Mouse (Mus musculus) erythroid progenitor cell, adult 5-6 weeks (primary cell): ENCODE measurements around the gene Tppp. TPM values are rescaled to one million over a fixed set of nuclear protein-coding genes. Genes with fewer than 3 reads are reported as not detected.
"Not testable (repeated sequence)": the region's sequence is repeated elsewhere in the genome, so short reads cannot be mapped to it uniquely, and the experiment has no call there.

ENCODE experiments used
- ATAC-seq: replicated peaks from 2 replicates; pipeline ENCODE4 v1.8.0; 2016; ENCODE audit warnings: moderate number of reproducible peaks, mild to moderate bottlenecking, moderate TSS enrichment, inconsistent platforms; ENCODE audit not compliant: poor library complexity, low FRiP score, severe bottlenecking
- total RNA-seq, 2 experiments: library from RNA; stranded (forward) in 1 of 2; stranded (reverse) in 1 of 2; fragments of 150-400 nt in 1 of 2; fragments of 186-747, 209-891 nt in 1 of 2; gene quantifications; 2 replicates each; pipeline versions ENCODE4 v1.2.3 to v1.2.4; 2015 to 2017; ENCODE audit warnings: low replicate concordance in 2 of 2

Gene Tppp
- total RNA-seq (2015; ENCODE audit: low replicate concordance) = 0.36 and 0.42 TPM in 2 replicates
- 0.08 and 1.0 TPM in 2 replicates for total RNA-seq (2017; ENCODE audit: low replicate concordance)

DNA sequence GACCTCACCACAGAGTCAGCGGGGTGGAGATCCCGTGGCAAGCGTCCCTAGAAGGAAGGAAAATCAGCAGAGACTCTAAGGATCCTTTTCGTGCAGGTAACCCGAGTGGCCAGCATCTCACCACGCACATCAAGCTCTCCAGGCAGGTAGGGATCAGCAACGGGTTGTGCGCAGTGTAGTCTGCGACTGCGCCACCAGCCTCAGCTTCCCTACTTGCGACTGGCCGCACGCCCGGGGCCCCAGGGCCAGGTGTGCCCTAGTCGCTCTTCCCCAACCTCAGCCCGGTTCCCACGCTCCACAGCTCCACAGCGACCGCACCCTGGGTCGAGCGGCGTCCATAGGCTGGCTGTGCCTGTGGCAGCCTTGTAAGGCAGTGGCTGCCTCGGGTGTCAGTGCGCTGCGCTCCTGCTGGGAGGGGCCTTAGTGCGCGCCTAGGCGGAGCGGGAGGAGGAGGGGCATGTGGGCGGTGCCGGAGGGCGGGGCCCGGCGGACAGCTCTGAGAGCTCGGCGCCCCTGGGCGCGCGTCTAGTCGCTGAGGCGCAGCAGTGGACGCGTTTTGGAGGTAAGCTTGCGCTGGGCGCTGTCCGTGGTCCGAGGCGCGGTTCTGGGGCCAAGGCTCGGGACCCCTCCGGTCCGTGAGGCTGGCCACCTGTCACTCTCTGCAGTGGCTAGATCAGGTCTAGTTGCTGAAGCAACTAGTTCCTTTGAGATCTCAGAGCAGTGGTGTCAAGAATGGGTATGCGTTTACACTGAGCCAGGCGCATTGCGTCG lies at the start of gene Tppp:
TSS of gene Tppp (plus strand) at position 460 of the 771 bp plus-strand sequence.
- ATAC-seq = peak; percentile 96

DNA sequence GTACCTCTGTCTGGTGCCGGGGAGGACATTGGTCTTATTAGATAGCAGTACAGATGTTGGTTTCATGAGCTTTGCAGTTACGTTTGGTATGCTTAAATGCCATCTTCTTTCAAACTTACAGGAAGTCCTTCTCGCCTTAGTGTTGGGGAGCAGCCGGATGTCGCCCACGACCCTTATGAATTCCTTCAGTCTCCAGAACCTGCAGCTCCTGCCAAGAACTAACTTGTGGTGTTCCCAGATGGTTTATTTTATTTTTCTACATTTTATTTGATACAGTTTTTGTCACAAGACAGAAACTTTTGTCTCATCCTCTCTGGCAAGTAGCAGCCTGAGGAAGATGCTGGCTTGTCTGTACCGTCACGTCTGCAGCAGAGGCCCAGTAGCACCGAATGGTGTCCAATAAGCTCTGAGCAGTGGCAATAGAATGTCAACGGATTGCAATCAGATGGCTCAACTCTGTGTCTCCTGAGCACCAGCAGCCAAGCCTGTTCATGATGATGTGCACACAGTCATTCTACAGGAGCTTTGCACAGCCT lies 49.0 kb upstream of the Tppp start:
- no peak for ATAC-seq

DNA sequence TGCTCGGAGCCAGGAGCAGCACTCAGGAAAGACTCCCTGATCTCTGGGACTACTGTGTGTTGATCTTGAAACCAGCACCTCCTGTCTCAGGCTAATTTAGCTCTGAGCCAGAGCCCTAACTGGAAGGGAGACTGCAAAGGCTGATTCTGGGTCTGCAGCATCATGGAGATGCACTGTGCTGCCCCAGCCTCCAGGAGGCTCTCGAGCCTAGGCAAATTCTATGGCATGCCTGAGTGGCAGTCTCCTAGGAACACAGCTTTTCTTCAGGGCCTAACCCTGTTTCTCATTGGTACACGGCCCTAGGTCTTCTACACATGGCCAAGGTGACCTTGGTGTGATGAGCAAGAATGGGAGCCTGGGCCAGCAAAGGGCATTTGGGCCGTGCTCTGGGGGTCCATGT lies 48.0 kb upstream of the Tppp start:
- no peak for ATAC-seq

- no peak for ATAC-seq
Observed at GRCm38 (mm10) chr13:73963551-73963950, 45.7 kb upstream of the Tppp start, which contains the start of gene Zdhhc11. Gene Zdhhc11 (plus strand): TSS chr13:73963851.

DNA sequence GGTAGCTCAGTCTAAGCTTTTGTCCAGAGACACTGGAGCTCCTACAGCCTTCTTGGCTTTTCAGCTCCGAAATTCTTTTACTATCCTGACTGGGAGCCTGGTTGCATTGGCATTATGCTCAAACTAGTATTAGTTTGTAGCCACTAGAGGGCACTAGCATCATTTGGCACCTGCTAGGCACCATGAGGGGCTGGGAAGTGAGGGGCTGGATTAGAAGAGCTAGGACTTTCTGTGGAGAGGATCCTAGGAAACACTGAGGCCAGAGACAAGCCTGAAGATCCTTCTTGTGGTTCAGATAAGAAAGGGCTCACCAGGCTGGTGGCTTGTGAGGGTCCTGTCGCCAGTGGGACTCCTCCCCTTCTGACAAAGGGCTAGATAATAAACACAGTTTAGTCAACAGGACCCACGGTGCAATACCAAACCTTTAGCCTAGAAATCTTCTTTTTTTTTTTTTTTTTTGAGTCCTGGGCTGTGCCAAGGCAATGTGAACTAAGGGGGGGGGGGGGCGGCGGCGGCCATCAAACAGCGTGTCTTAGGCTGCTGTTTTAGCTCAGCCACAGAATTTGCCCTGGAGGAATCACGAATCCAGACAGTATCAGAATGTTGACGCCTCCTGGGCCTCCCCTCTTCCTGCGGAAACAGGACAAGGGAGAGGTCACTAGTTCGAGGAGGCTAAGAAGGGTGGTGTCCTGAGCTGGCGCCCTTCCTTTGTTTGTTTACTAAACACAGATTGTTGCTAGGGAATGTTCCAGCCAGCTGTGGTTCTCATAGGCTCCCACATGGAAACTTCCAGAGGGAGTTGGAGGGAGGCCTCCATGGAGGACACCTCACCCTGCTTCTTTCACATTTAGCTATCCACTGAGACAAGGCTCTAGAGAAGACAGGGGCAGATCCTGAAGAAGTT lies 38.4 kb upstream of the Tppp start:
- no peak for ATAC-seq

DNA sequence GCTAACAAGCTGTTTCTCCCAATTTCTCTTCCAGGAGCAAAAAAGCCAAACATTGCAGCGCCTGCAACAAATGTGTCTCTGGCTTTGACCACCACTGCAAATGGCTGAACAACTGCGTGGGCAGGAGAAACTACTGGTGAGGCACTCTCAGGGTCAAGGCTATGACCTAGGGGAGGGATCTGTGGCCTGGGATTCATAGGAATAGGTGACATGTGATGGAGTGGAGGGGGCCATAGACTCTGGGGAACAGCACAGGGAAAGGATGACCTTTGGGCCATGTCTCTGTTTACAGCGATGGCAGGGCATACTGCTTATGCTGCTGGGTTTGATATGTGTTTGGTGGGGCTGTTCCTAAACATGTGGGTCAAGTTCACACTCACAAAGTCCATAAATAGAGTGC lies 34.7 kb upstream of the Tppp start:
- no peak for ATAC-seq

DNA sequence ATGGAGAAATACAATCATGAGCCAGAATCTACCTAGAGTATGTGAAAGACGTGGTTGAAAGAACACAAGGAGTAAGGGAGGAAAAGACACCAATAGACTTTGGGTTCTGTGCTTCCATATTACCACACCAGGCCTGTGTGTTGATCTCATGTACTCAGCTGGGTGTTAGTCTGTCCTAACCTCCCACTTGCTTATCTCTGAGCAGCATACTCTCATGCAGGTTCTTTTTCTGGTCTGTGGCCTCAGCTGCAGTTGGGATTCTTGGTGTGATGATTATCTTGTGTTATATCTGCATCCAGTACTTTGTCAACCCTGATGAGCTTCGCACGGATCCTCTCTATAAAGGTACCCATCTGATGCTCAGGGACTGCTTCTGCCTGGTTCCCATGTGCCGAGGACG lies 32.3 kb upstream of the Tppp start:
- ATAC-seq = no peak

DNA sequence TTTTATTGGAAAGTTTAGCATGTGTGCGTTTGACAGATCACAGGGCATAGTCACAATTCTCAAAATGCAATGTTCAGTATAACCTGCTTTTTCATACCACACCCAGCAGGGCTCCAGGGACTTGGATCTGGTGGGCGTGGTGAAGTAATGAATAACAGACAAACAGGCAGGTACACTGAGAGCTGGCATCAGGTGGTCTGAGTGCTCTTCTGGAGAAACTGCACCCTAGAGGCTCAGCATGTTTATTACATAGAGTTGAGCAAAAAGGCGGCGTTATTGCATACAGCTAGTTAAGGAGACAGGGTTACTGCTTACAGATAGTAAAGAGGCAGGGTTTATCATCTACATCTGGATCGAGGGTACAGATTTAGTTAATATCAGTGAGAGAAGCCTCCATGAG lies 18.9 kb upstream of the Tppp start:
- ATAC-seq = 0 out of 2 replicates have a peak, but pooled peaks have one; percentile 31

DNA sequence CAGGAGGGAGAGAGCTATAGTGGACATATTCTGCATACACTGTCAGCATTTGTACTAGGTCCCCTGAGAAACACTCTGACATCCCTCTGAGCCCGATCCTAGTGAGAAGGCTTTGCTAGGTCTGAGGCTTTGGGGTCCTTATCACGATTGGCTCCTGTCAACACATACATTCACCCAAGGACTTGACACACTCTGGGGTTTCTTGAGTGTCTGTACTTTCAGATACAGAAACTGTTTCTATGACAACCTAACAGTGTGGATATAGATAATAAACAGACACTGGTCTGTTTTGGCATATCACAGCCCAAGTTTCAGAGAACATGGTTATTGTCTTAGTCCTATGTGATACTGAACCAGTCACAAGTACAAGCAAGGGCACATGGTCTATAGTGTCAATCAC lies 18.4 kb upstream of the Tppp start:
- ATAC-seq = peak; percentile 48

GRCm38 (mm10) chr13:73991267-73991666 lies 17.9 kb upstream of the Tppp start:
- ATAC-seq = no peak

- no peak for ATAC-seq
Observed at GRCm38 (mm10) chr13:73996456-73996855, 12.8 kb upstream of the Tppp start.

DNA sequence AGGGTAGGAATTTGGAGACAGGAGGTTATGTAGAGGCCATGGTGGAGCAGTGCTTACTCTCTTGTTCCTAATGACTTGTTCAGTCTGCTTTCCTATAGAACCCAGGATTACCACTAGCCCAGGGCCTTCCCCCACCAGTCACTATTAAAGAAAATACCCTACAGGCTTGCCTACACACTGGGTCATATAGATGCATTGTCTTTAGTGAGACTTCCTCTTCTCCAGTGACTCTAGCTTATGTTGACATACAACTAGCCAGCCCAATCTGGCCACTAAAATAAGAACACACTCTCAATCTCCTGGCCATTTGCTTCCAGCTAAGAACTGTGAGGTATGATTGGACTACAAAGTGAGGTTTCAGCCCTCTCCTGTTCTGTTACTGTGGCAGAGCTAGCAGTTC lies 8.7 kb upstream of the Tppp start:
- ATAC-seq = no peak

DNA sequence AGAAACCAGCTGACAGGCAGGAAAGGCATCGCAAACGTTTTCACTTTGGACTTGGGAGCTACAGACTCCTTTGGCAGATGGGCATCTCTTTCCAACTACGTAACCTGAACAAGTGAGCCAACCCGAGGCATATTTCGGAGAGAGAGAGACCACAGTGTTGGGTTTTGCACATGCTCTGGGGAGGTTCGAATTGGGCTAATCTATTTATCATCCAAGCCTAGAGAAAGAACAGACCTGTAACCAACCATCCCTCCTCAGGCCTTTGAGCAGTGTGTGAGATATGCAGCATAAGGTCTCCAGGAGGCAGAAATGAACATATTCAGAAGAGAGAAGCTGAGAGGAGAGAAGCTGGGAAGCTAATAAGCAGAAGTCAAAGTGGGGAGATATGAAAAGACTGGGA lies 8.2 kb upstream of the Tppp start:
- ATAC-seq = no peak

GRCm38 (mm10) chr13:74001492-74001891 lies 7.7 kb upstream of the Tppp start:
- no peak for ATAC-seq

DNA sequence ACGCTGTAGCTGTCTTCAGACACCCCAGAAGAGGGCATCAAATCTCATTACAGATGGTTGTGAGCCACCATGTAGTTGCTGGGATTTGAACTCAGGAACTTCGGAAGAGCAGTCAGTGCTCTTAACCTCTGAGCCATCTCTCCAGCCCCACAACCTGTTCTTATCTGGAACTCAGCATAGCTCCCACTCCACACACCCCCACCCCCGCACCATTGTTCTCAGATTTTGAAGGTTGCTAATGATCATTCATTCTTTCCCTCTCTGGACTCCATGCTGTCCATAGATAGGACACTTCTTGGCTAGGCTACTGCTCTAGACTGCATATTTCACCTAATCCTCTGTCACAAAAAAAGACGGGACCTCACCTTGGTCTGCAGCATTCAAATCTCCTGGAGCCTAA lies 2.3 kb upstream of the Tppp start:
- not testable (repeated sequence) for ATAC-seq

GRCm38 (mm10) chr13:74008216-74008615 lies 991 bp upstream of the Tppp start:
- not testable (repeated sequence) for ATAC-seq

GRCm38 (mm10) chr13:74009791-74010614 lies 796 bp downstream of the Tppp start:
- ATAC-seq = no peak

GRCm38 (mm10) chr13:74010678-74011077 lies 1.5 kb downstream of the Tppp start:
- ATAC-seq = no peak

DNA sequence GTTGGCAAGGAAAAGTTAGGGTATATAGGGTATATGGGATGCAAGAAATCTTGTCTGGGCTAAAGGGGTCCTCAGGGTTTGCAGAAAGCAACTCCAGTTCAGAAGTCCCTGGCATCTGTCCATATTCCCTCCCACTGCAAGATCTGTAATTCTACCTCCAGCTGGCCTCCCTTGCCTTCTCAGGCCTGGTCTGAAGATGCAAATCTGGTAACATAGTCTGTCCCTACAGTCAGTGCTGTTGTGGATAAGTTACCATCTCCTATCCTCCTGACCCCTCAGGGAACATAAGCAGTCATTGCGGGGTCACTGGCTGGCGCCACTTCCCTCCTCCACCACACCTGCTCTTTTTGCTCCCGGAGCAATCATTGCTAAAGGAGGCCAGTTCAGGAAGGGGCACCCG lies 6.7 kb downstream of the Tppp start:
- no peak for ATAC-seq

DNA sequence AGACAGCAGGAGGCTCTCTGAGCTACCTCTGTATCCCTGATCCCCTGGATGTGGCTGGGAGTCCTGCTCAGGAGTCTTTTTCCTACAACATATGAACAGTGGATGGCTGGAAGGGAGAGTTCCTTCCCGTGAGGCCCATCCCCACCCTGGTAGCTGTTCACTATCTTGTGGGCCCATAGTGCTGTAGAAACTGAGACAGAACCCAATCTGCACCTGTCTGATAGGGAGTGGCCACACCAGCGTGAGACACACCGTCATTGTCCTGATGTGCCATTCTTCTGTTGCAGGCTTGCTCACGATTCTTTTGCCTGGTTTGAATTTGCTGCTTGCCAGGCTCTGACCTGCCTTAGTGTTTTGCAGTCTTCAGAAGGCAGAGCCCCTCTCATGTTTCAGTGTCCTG lies 8.2 kb downstream of the Tppp start:
- no peak for ATAC-seq
